Mouse (Mus musculus) ovary, postnatal 10 days (tissue): ENCODE data around the gene Vmn2r108.
"Not testable (repeated sequence)": the region's sequence is repeated elsewhere in the genome, so short reads cannot be mapped to it uniquely, and the experiment has no call there.

ENCODE experiments used
- DNase-seq: peaks from one replicate; pipeline ENCODE4 v3.0.0; 2022; ENCODE audit warnings: low spot score

Vmn2r108 gene

DNA sequence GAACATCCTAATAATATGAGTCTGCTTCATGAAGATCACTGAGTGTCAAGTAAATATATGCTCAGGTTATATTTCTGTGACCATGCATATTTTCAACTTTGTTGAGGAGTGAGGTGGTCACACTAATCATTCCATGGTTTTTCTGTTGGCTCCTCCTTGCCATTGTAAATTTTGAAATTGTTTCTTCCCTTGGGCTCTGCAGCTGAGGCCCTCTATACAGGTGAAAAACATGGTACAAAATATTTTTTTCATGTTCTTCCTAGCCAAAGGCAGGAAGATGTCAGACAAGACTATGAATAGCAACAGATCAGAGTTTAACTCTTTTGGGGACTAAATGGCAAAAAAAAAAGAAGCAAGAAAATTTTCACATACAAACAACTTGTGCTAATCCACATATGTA is at the start of gene Vmn2r108:
Gene Vmn2r108, minus strand, starts transcription at position 101 of the 400 bp plus-strand sequence.
- DNase-seq: no peak

DNA sequence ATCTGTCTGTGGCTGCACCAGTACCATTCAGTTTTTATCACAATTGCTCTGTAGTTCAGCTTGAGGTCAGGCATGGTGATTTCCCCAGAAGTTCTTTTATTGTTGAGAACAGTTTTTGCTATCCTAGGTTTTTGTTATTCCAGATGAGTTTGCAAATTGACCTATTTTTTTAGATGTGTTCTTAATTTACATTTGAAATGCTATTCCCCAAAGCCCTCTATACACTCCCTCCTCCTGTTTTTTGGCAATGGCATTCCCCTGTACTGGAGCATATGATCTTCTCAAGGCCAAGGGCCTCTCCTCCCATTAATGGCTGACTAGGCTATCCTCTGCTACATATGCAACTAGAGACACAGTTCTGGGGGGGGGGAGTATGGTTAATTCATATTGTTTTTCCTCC is 27.1 kb upstream of the Vmn2r108 start:
- DNase-seq: not testable (repeated sequence)

DNA sequence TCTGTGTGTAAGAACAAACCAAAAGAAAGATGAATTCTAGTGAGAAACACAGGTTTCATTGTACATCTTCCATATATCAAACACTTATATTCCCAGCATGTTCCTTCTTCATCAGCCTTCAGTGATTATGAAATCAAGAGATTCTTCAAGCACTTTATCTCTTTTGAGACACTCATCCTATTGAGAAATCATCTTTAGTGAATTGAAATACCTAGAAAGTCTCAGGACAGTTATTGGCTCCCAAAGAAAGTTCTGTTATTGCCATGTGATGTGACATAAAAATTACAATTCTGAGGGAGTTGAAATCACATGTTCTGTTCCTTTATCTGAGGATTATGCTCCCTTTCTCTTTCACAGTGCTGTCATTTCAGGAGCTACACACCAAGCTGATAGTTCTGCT is 16.7 kb upstream of the Vmn2r108 start, which contains the start of gene Vmn1r225:
Gene Vmn1r225, plus strand, starts transcription at position 301 of the 400 bp plus-strand sequence.
- no peak for DNase-seq

DNA sequence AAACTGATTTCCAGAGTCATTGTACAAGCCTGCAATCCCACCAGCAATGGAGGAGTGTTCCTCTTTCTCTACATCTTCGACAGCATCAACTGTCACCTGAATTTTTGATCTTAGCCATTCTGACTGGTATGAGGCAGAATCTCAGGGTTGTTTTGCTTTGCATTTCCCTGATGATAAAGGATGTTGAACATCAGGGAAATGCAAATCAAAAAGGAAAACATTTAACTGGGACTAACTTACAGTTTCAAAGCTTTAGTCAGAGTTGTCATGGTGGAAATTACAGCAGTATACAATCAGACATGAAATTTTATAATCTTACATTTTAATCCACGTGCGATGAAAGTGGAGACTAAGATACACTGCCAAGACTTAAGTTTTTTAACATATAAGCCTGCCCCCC is 7.8 kb downstream of the Vmn2r108 start:
- no peak for DNase-seq

DNA sequence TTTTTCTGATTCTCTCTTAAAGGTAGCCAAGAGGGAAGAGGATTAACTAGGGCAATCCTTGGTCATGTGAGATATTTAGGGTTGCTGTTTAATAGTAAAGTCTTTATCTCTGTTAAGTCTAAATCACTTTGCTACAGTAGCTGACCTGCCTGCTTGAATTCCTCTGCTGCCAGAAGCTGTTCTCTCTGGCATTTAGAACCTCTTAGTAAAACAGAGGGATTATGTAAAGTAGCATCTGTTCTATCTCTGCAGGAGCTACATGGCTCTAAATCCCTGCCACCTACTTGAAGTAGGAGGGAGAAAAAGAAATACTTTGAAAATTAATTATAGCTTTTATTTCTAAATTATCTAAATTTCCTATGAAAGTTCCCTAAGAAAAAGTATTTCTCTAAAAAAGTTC is 41.9 kb downstream of the Vmn2r108 start:
- DNase-seq: no peak

DNA sequence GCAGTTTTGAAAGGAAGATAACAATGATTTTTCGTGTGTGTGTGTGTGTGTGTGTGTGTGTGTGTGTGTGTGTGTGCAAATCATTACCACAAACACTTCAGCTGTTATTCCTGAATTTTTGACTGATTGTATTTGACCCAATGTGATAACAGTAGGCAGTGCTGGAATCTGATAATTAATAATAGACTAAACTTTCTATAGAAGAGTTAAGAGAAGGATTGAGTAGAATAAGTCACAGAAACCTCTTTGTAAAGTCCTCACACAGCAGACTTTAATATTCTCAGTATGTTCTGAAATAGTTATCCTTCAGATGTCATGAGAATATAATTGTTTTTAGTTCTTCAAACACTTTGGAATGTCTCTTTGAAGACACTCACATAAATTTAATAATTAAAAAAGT is 67.3 kb downstream of the Vmn2r108 start, which contains the start of gene Vmn1r224:
Gene Vmn1r224, plus strand, starts transcription at position 301 of the 400 bp plus-strand sequence.
- no peak for DNase-seq
